Comparison of ENCODE assay signal across 16 mouse cellular contexts in the genomic region with DNA sequence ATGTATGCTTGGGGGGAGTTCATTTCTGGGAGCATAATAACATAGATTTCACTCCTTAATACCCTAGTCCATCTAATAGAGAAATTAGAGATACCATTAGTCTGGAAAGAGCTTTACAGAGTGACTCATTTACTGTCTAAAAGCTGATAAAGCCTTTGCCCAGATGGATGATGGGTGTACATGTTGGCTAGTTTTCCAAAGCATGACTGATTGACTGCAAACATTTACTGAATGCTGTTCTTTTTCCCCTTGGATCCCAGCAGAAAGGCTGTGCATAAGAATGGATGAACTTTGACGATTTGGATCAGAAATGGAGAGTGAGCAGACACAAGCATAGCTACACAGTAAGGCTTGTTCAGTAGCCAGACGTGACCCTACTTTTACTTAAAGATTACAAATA.
"Had no signal": no experiment of that assay in that cellular context is flagged by ENCODE, and none has a peak within 500 bp of the region (broad histone marks: within the 10 kb centered on the region; RNA-seq: fewer than 3 reads in every experiment).

No protein-coding gene starts in this region.

- H3K4me2 ChIP-seq: limb, embryonic 15.5 days; liver, embryonic 12.5 days; lung, embryonic 14.5 days; midbrain, embryonic 13.5 days; neural tube, embryonic 12.5 days had no signal

- H3K36me3 ChIP-seq: limb, embryonic 15.5 days; liver, embryonic 12.5 days; midbrain, embryonic 13.5 days; neural tube, embryonic 12.5 days had no signal

- H3K9ac ChIP-seq: limb, embryonic 15.5 days; liver, embryonic 12.5 days; lung, embryonic 14.5 days; midbrain, embryonic 13.5 days; neural tube, embryonic 12.5 days had no signal

- H3K27ac ChIP-seq: limb, embryonic 15.5 days; liver, embryonic 12.5 days; midbrain, embryonic 13.5 days; neural tube, embryonic 12.5 days had no signal

- H3K9me3 ChIP-seq: limb, embryonic 15.5 days; liver, embryonic 12.5 days; megakaryocyte, embryonic 14.5 days; midbrain, embryonic 13.5 days; neural tube, embryonic 12.5 days had no signal

- DNase-seq: kidney, adult 8-10 months; kidney, postnatal 25 days; lung, embryonic 14.5 days; lung, postnatal 10 days; lung, postnatal 4 days; right cerebral cortex, postnatal 4 days; spleen, adult 18-20 months; thymus, adult 18-20 months; thymus, postnatal 25 days had no signal

- H3K4me1 ChIP-seq: limb, embryonic 15.5 days; liver, embryonic 12.5 days; megakaryocyte, embryonic 14.5 days; midbrain, embryonic 13.5 days; neural tube, embryonic 12.5 days had no signal

- H3K4me3 ChIP-seq: limb, embryonic 15.5 days; liver, embryonic 12.5 days; megakaryocyte, embryonic 14.5 days; midbrain, embryonic 13.5 days; neural tube, embryonic 12.5 days had no signal

- ATAC-seq: inflammation-experienced regulatory T-cells, adult 6 months; intestine, postnatal 0 days; liver, embryonic 12.5 days; midbrain, embryonic 13.5 days had no signal

- H3K27me3 ChIP-seq: limb, embryonic 15.5 days; liver, embryonic 12.5 days; megakaryocyte, embryonic 14.5 days; midbrain, embryonic 13.5 days; neural tube, embryonic 12.5 days had no signal
